Mouse (Mus musculus): ENCODE measurements around the gene Rps6ka2. TPM values are rescaled to one million over a fixed set of nuclear protein-coding genes. Genes with fewer than 3 reads are reported as not detected.
"Not testable (repeated sequence)": the region's sequence is repeated elsewhere in the genome, so short reads cannot be mapped to it uniquely, and the experiment has no call there.

Rps6ka2 gene
- polyA plus RNA-seq (2015; fragmentation: Nextera tagmentation; extraction: Ambion mirVana) = 8.4 and 8.8 TPM in 2 replicates

GRCm38 (mm10) chr17:7169627-7170303 is at the start of gene Rps6ka2:
Rps6ka2 (plus strand) TSS chr17:7170115.
- WGBS = under 1% methylated on average over 52 of the region's 56 CpGs
- 0 out of 2 replicates have a peak, but pooled peaks cover 13% of the 10 kb centered on the region for H3K4me1 ChIP-seq (replicated peaks; ENCODE audit: insufficient read depth, low read length)
- no peaks in the 10 kb centered on the region for H3K27me3 ChIP-seq (ENCODE audit: insufficient read depth, low read length)
- peak; percentile 99 for ATAC-seq (replicated peaks; ENCODE audit: low FRiP score, low read depth)
- peak within 1 kb of the TSS; percentile 83 for H3K27ac ChIP-seq
- peak; percentile 99 for DNase-seq (ENCODE audit: low spot score)
- no peaks in the 10 kb centered on the region for H3K9me3 ChIP-seq (replicated peaks; ENCODE audit: low read length)
- peak within 1 kb of the TSS; percentile 71 for H3K4me3 ChIP-seq (replicated peaks; ENCODE audit: low read depth, low read length)
- peak within 1 kb of the TSS; percentile 74 for H3K4me2 ChIP-seq (ENCODE audit: low read length)
- TF ChIP-seq CTCF (IDR thresholded peaks at IDR 0.05; ENCODE audit: low read depth) = peak; percentile 6; the same call in 1 of the 2 replicates
- peak within 1 kb of the TSS; percentile 70 for H3K9ac ChIP-seq (ENCODE audit: low read depth, low read length)
- H3K36me3 ChIP-seq (ENCODE audit: insufficient read depth, low read length) = no peaks in the 10 kb centered on the region

DNA sequence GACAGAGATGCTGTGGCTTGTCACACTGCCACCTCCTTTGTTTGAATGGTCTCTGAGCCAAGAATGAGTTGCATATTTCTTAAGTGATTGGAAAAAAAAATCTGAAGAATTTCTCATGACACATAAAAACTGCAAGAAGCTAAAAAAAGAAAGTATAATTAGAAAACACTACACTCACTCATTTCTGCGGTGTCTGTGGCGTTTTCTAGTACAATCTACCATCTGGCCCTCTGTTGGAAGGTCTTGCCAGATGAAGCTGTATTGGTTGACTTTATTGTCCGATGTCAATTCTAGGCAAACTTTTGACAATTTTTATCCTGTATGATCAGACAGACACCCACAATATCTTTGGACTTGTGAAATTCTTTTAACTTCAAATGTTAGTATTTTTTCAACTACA is 49.1 kb upstream of the Rps6ka2 start:
- not testable (repeated sequence) for H3K4me3 ChIP-seq (replicated peaks; ENCODE audit: low read depth, low read length); H3K36me3 ChIP-seq (ENCODE audit: insufficient read depth, low read length); H3K27me3 ChIP-seq (ENCODE audit: insufficient read depth, low read length); ATAC-seq (replicated peaks; ENCODE audit: low FRiP score, low read depth); DNase-seq (ENCODE audit: low spot score); H3K9ac ChIP-seq (ENCODE audit: low read depth, low read length); H3K9me3 ChIP-seq (replicated peaks; ENCODE audit: low read length); H3K4me2 ChIP-seq (ENCODE audit: low read length); H3K4me1 ChIP-seq (replicated peaks; ENCODE audit: insufficient read depth, low read length); H3K27ac ChIP-seq
- 92% methylated on average over 3 of the region's 3 CpGs for WGBS

GRCm38 (mm10) chr17:7122554-7122953 is 47.4 kb upstream of the Rps6ka2 start:
- H3K4me3 ChIP-seq (replicated peaks; ENCODE audit: low read depth, low read length); H3K36me3 ChIP-seq (ENCODE audit: insufficient read depth, low read length); H3K27me3 ChIP-seq (ENCODE audit: insufficient read depth, low read length); H3K27ac ChIP-seq; H3K9ac ChIP-seq (ENCODE audit: low read depth, low read length); H3K9me3 ChIP-seq (replicated peaks; ENCODE audit: low read length); ATAC-seq (replicated peaks; ENCODE audit: low FRiP score, low read depth); H3K4me2 ChIP-seq (ENCODE audit: low read length); H3K4me1 ChIP-seq (replicated peaks; ENCODE audit: insufficient read depth, low read length): not testable (repeated sequence)
- DNase-seq (ENCODE audit: low spot score) = peak; percentile 3
- WGBS = 36% methylated on average over 11 of the region's 11 CpGs

DNA sequence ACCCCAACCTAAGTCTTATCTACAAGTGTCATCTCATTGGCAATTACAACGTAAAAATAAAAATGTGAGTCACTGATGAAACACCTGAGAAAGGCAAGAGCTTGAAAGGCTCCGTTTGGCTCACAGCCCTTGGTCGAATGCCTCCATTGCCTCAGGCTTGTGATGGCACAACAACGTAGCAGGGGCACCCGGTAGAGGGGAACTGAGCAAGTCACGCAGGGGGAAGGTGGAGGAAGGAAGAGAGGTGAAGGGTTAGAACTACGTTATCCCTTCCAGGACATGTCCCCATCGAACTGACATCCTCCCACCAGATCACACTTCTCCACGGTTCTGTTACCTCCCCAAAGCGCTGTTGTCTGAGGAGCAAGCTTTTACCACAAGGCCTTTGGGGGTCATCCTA is 43.4 kb upstream of the Rps6ka2 start:
- WGBS = 35% methylated on average over 6 of the region's 10 CpGs
- DNase-seq (ENCODE audit: low spot score); H3K4me3 ChIP-seq (replicated peaks; ENCODE audit: low read depth, low read length); H3K9ac ChIP-seq (ENCODE audit: low read depth, low read length); H3K27me3 ChIP-seq (ENCODE audit: insufficient read depth, low read length); H3K36me3 ChIP-seq (ENCODE audit: insufficient read depth, low read length); H3K4me2 ChIP-seq (ENCODE audit: low read length); H3K27ac ChIP-seq; H3K9me3 ChIP-seq (replicated peaks; ENCODE audit: low read length); ATAC-seq (replicated peaks; ENCODE audit: low FRiP score, low read depth); H3K4me1 ChIP-seq (replicated peaks; ENCODE audit: insufficient read depth, low read length): not testable (repeated sequence)

- H3K9ac ChIP-seq (ENCODE audit: low read depth, low read length); H3K4me2 ChIP-seq (ENCODE audit: low read length); H3K36me3 ChIP-seq (ENCODE audit: insufficient read depth, low read length); H3K9me3 ChIP-seq (replicated peaks; ENCODE audit: low read length); ATAC-seq (replicated peaks; ENCODE audit: low FRiP score, low read depth); H3K4me1 ChIP-seq (replicated peaks; ENCODE audit: insufficient read depth, low read length); DNase-seq (ENCODE audit: low spot score); H3K4me3 ChIP-seq (replicated peaks; ENCODE audit: low read depth, low read length); H3K27me3 ChIP-seq (ENCODE audit: insufficient read depth, low read length); H3K27ac ChIP-seq: not testable (repeated sequence)
- WGBS = no CpG with 5 or more reads among the region's 7 CpGs
Measured at GRCm38 (mm10) chr17:7134002-7134401, 35.9 kb upstream of the Rps6ka2 start.

GRCm38 (mm10) chr17:7135277-7135676 is 34.6 kb upstream of the Rps6ka2 start:
- not testable (repeated sequence) for H3K9me3 ChIP-seq (replicated peaks; ENCODE audit: low read length); H3K9ac ChIP-seq (ENCODE audit: low read depth, low read length); DNase-seq (ENCODE audit: low spot score); H3K4me2 ChIP-seq (ENCODE audit: low read length); H3K4me3 ChIP-seq (replicated peaks; ENCODE audit: low read depth, low read length); ATAC-seq (replicated peaks; ENCODE audit: low FRiP score, low read depth); H3K27me3 ChIP-seq (ENCODE audit: insufficient read depth, low read length); H3K27ac ChIP-seq; H3K36me3 ChIP-seq (ENCODE audit: insufficient read depth, low read length); H3K4me1 ChIP-seq (replicated peaks; ENCODE audit: insufficient read depth, low read length)
- 90% methylated on average over 7 of the region's 8 CpGs for WGBS
